Mouse (Mus musculus) testis, adult 10 weeks (tissue): Measurements from ENCODE around the gene Glrp1. TPM values are rescaled to one million over a fixed set of nuclear protein-coding genes. Genes with fewer than 3 reads are reported as not detected.

Source experiments
- polyA plus RNA-seq: library from polyadenylated mRNA; stranded (reverse); fragments of 350-450 nt; fragmentation: Illumina TruSeq; extraction: RNeasy Lipid Tissue Mini Kit (QIAGEN cat#74804); gene quantifications from one replicate; pipeline ENCODE4 v1.2.3, GENCODE M21; 2014; ENCODE audit warnings: low read depth, low replicate concordance

Glrp1 gene
- polyA plus RNA-seq = 3.3 TPM

GRCm38 (mm10) chr1:88509789-88510188, at the start of gene Glrp1:
Glrp1 (minus strand) TSS chr1:88510066.

Other genes starting within 250 kb of the Glrp1 start
- 27.0 TPM for gene Hjurp, start 232.4 kb downstream of the Glrp1 start, polyA plus RNA-seq
- gene Trpm8, start 232.4 kb downstream of the Glrp1 start, polyA plus RNA-seq = 2.1 TPM
- not detected for gene Spp2, start 103.1 kb downstream of the Glrp1 start, polyA plus RNA-seq
- gene Arl4c, start 192.2 kb upstream of the Glrp1 start, polyA plus RNA-seq = 3.2 TPM